Mouse (Mus musculus) CD4-positive helper T cell, adult 2 months (primary cell): ENCODE data around the gene Cisd2.

Source experiments
- DNase-seq: peaks from one replicate; pipeline ENCODE4 v3.0.0-alpha.2; 2012; ENCODE audit warnings: low read depth, missing footprints, low spot score

The Cisd2 gene

GRCm38 (mm10) chr3:135411056-135411455 lies 12.7 kb downstream of the Cisd2 start:
- DNase-seq, result no peak

- no peak for DNase-seq
Measured at GRCm38 (mm10) chr3:135409219-135409618, 14.5 kb downstream of the Cisd2 start.

GRCm38 (mm10) chr3:135407351-135407750 lies 16.4 kb downstream of the Cisd2 start:
- DNase-seq, result peak; percentile 14

GRCm38 (mm10) chr3:135404599-135404998 lies 19.1 kb downstream of the Cisd2 start:
- DNase-seq, result no peak

GRCm38 (mm10) chr3:135403856-135404255 lies 19.9 kb downstream of the Cisd2 start:
- no peak for DNase-seq

GRCm38 (mm10) chr3:135403211-135403610 lies 20.5 kb downstream of the Cisd2 start:
- DNase-seq, result no peak

GRCm38 (mm10) chr3:135402201-135402658 lies 21.5 kb downstream of the Cisd2 start:
- DNase-seq, result peak; percentile 92

- no peak for DNase-seq
Measured at GRCm38 (mm10) chr3:135397112-135397511, 26.6 kb downstream of the Cisd2 start.

GRCm38 (mm10) chr3:135396081-135396480 lies 27.6 kb downstream of the Cisd2 start:
- DNase-seq, result no peak

GRCm38 (mm10) chr3:135395085-135395484 lies 28.6 kb downstream of the Cisd2 start:
- no peak for DNase-seq

GRCm38 (mm10) chr3:135393186-135393585 lies 30.5 kb downstream of the Cisd2 start:
- DNase-seq, result no peak

- DNase-seq, result no peak
Measured at GRCm38 (mm10) chr3:135379868-135380267, 43.9 kb downstream of the Cisd2 start.

GRCm38 (mm10) chr3:135377445-135377844 lies 46.3 kb downstream of the Cisd2 start:
- DNase-seq, result no peak

GRCm38 (mm10) chr3:135375836-135376235 lies 47.9 kb downstream of the Cisd2 start:
- DNase-seq, result no peak

GRCm38 (mm10) chr3:135357394-135357793 lies 66.3 kb downstream of the Cisd2 start:
- no peak for DNase-seq
